Mouse (Mus musculus): ENCODE data around the gene Coq2.

DNA sequence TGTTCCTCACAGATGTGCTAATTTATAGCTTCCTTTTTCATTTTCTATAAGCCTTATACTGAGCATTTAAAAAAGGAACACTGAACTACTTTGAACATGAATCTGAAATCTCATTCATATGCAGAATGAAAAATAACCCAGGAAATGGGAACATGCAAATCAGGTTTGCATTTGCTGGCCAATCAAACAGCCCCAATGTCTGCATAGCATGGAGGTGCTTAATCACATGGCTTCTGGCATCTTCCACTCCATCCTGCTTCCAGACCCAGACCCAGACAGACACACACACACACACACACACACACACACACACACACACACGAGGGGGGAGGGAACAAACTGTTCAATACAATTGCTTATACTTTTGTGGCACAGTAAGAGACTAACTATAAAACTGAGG, 8.0 kb downstream of the Coq2 start:
- TF ChIP-seq CTCF (IDR thresholded peaks at IDR 0.05; ENCODE audit: extremely low read depth, insufficient read length, insufficient replicate concordance, low read depth, low read length) (no peak), POLR2A (IDR thresholded peaks at IDR 0.05; ENCODE audit: low read depth, low read length) (no peak)
